Mouse (Mus musculus) forebrain, embryonic 11.5 days (tissue): ENCODE measurements around the gene Gm38655. TPM values are rescaled to one million over a fixed set of nuclear protein-coding genes. Genes with fewer than 3 reads are reported as not detected.
"Not testable (repeated sequence)": the region's sequence is repeated elsewhere in the genome, so short reads cannot be mapped to it uniquely, and the experiment has no call there.

ENCODE experiments used
- ATAC-seq: fragments of 200-750 bp; cut with Nextera tagmentation; replicated peaks from 2 replicates; pipeline ENCODE4 v1.8.0; 2017; ENCODE audit warnings: moderate TSS enrichment; ENCODE audit not compliant: low FRiP score
- DNase-seq: peaks from one replicate; pipeline ENCODE4 v3.0.0-alpha.2; 2017; ENCODE audit warnings: low spot score
- H3K27ac ChIP-seq: fragments of 300-500 bp; sonication (generic); 2 replicates; pipeline ENCODE4 v1.5.1; 2014; ENCODE audit warnings: low read depth, low read length
- H3K27me3 ChIP-seq: fragments of 300-500 bp; sonication (generic); 2 replicates; pipeline ENCODE4 v1.6.1; 2014; ENCODE audit warnings: mild to moderate bottlenecking, low read length, mixed read lengths; ENCODE audit not compliant: control insufficient read depth, insufficient read depth
- H3K36me3 ChIP-seq: fragments of 300-500 bp; sonication (generic); 2 replicates; pipeline ENCODE4 v1.6.1; 2014; ENCODE audit warnings: mild to moderate bottlenecking, low read length, moderate library complexity, mixed read lengths; ENCODE audit not compliant: control insufficient read depth, insufficient read depth
- H3K4me1 ChIP-seq: fragments of 300-500 bp; sonication (generic); replicated peaks from 2 replicates; pipeline ENCODE4 v1.6.1; 2014; ENCODE audit warnings: low read length, mixed read lengths; ENCODE audit not compliant: control insufficient read depth, insufficient read depth
- H3K4me2 ChIP-seq: fragments of 300-500 bp; sonication (generic); 2 replicates; pipeline ENCODE4 v1.6.1; 2014; ENCODE audit warnings: low read depth, mild to moderate bottlenecking, low read length, moderate library complexity, mixed read lengths; ENCODE audit not compliant: severe bottlenecking
- H3K4me3 ChIP-seq: fragments of 300-500 bp; sonication (generic); 2 replicates; pipeline ENCODE4 v1.5.1; 2014; ENCODE audit warnings: low read depth, low read length
- H3K9ac ChIP-seq: fragments of 300-500 bp; sonication (generic); 2 replicates; pipeline ENCODE4 v1.6.1; 2014; ENCODE audit warnings: low read length
- H3K9me3 ChIP-seq: fragments of 300-500 bp; sonication (generic); 2 replicates; pipeline ENCODE4 v1.6.1; 2016; ENCODE audit warnings: low read length, mixed read lengths; ENCODE audit not compliant: control insufficient read depth
- WGBS: fragments of 180-500 bp; shearing (Covaris S2); extraction: QIAGEN DNeasy Blood & Tissue Kit; methylation state at CpG from one replicate; pipeline ENCODE4 v1.1.7; 2014; 5-methylcytosine and 5-hydroxymethylcytosine counted together
- polyA plus RNA-seq: library from polyadenylated mRNA; unstranded; fragments of >200 nt; fragmentation: Nextera tagmentation; extraction: Ambion mirVana; gene quantifications from 2 replicates; pipeline ENCODE4 v1.2.1, GENCODE M21; 2014

Gm38655 gene
- not detected in 2 replicates for polyA plus RNA-seq

- no peaks in the 10 kb centered on the region for H3K27me3 ChIP-seq
- H3K9ac ChIP-seq = no peak within 1 kb of the TSS
- DNase-seq = no peak
- no peak for ATAC-seq
- H3K4me3 ChIP-seq = no peak within 1 kb of the TSS
- no peaks in the 10 kb centered on the region for H3K9me3 ChIP-seq
- H3K4me1 ChIP-seq = no peaks in the 10 kb centered on the region
- no peak within 1 kb of the TSS for H3K27ac ChIP-seq
- no peak within 1 kb of the TSS for H3K4me2 ChIP-seq
- no peaks in the 10 kb centered on the region for H3K36me3 ChIP-seq
- 77% methylated on average over 9 of the region's 9 CpGs for WGBS
Measured at GRCm38 (mm10) chr17:25175411-25175810, at the start of gene Gm38655. Gene Gm38655, minus strand, starts transcription at chr17:25175471.

GRCm38 (mm10) chr17:25224586-25225222, 49.4 kb upstream of the Gm38655 start:
- no peak for ATAC-seq
- 92% methylated on average over 7 of the region's 7 CpGs for WGBS
- Histone ChIP-seq H3K27ac (no peak overlapping the region), H3K4me1 (peaks cover 6% of the 10 kb centered on the region; the same call in 1 of the 2 replicates), H3K4me2 (no peak overlapping the region), H3K9ac (no peak overlapping the region), H3K27me3 (no peaks in the 10 kb centered on the region), H3K36me3 (no peaks in the 10 kb centered on the region), H3K9me3 (no peaks in the 10 kb centered on the region), H3K4me3 (no peak overlapping the region)
- DNase-seq = no peak

GRCm38 (mm10) chr17:25222951-25223601, 47.8 kb upstream of the Gm38655 start:
- DNase-seq (no peak), ATAC-seq (no peak)
- H3K36me3 ChIP-seq = no peaks in the 10 kb centered on the region
- peak overlapping the region; percentile 7; the same call in 1 of the 2 replicates for H3K4me3 ChIP-seq
- H3K4me2 ChIP-seq = peak overlapping the region; percentile 33; the same call in 1 of the 2 replicates
- no peak overlapping the region for H3K27ac ChIP-seq
- H3K4me1 ChIP-seq = peaks cover 6% of the 10 kb centered on the region; the same call in 1 of the 2 replicates
- H3K9ac ChIP-seq = no peak overlapping the region
- 40% methylated on average over 6 of the region's 6 CpGs for WGBS
- no peaks in the 10 kb centered on the region for H3K27me3 ChIP-seq
- H3K9me3 ChIP-seq = no peaks in the 10 kb centered on the region

GRCm38 (mm10) chr17:25222504-25222940, 47.3 kb upstream of the Gm38655 start:
- H3K36me3 ChIP-seq, H3K4me1 ChIP-seq, H3K27ac ChIP-seq, H3K27me3 ChIP-seq, H3K9me3 ChIP-seq, H3K9ac ChIP-seq, DNase-seq: not testable (repeated sequence)
- ATAC-seq = peak; percentile 86
- Histone ChIP-seq H3K4me2 (peak overlapping the region; percentile 65; the same call in 1 of the 2 replicates), H3K4me3 (peak overlapping the region; percentile 35)
- 6% methylated on average over 20 of the region's 28 CpGs for WGBS

GRCm38 (mm10) chr17:25221821-25222503, 46.7 kb upstream of the Gm38655 start:
- WGBS = 1% methylated on average over 22 of the region's 30 CpGs
- Histone ChIP-seq H3K36me3 (no peaks in the 10 kb centered on the region), H3K9ac (peak overlapping the region; percentile 56), H3K4me3 (peak overlapping the region; percentile 35), H3K4me1 (peaks cover 6% of the 10 kb centered on the region; the same call in 1 of the 2 replicates), H3K4me2 (peak overlapping the region; percentile 65), H3K27me3 (no peaks in the 10 kb centered on the region), H3K27ac (no peak overlapping the region; the same call in 1 of the 2 replicates), H3K9me3 (no peaks in the 10 kb centered on the region)
- DNase-seq = peak; percentile 81
- peak; percentile 73 for ATAC-seq

GRCm38 (mm10) chr17:25220746-25221145, 45.5 kb upstream of the Gm38655 start:
- Histone ChIP-seq H3K27ac (no peak overlapping the region), H3K4me3 (no peak overlapping the region), H3K27me3 (no peaks in the 10 kb centered on the region), H3K9ac (no peak overlapping the region), H3K4me1 (peaks cover 6% of the 10 kb centered on the region; the same call in 1 of the 2 replicates), H3K9me3 (no peaks in the 10 kb centered on the region), H3K36me3 (no peaks in the 10 kb centered on the region), H3K4me2 (no peak overlapping the region)
- DNase-seq = no peak
- ATAC-seq = no peak
- WGBS = 89% methylated on average over 1 of the region's 1 CpGs

- Histone ChIP-seq H3K4me3 (no peak overlapping the region), H3K27ac (no peak overlapping the region), H3K4me2 (no peak overlapping the region), H3K9ac (no peak overlapping the region), H3K9me3 (no peaks in the 10 kb centered on the region), H3K36me3 (no peaks in the 10 kb centered on the region), H3K27me3 (no peaks in the 10 kb centered on the region), H3K4me1 (peaks cover 6% of the 10 kb centered on the region; the same call in 1 of the 2 replicates)
- no peak for DNase-seq
- no peak for ATAC-seq
- 92% methylated on average over 15 of the region's 15 CpGs for WGBS
Measured at GRCm38 (mm10) chr17:25219492-25220295, 44.4 kb upstream of the Gm38655 start.

GRCm38 (mm10) chr17:25218967-25219366, 43.7 kb upstream of the Gm38655 start:
- DNase-seq = no peak
- Histone ChIP-seq H3K9me3 (no peaks in the 10 kb centered on the region), H3K4me1 (peaks cover 6% of the 10 kb centered on the region; the same call in 1 of the 2 replicates), H3K36me3 (no peaks in the 10 kb centered on the region), H3K4me3 (no peak overlapping the region), H3K27me3 (no peaks in the 10 kb centered on the region), H3K27ac (no peak overlapping the region), H3K9ac (no peak overlapping the region), H3K4me2 (no peak overlapping the region)
- no peak for ATAC-seq
- WGBS = 91% methylated on average over 9 of the region's 9 CpGs
